Mouse (Mus musculus) Muller cell, postnatal 12 days (primary cell): Measurements from ENCODE around the gene Ppp1r16b.
A peak's percentile ranks its signal among the peaks of the same experiment; 100 is the strongest.

Experiments
- DNase-seq: peaks from one replicate; pipeline ENCODE4 v3.0.0-alpha.2; 2015; ENCODE audit errors: inconsistent ontology term

Gene Ppp1r16b

GRCm38 (mm10) chr2:158689640-158690039, 24.4 kb downstream of the Ppp1r16b start:
- no peak for DNase-seq

GRCm38 (mm10) chr2:158690116-158690515, 24.9 kb downstream of the Ppp1r16b start:
- DNase-seq: no peak

GRCm38 (mm10) chr2:158692191-158692590, 27.0 kb downstream of the Ppp1r16b start:
- no peak for DNase-seq

- DNase-seq: no peak
These were observed 30.6 kb downstream of the Ppp1r16b start for GRCm38 (mm10) chr2:158695811-158696210.

- no peak for DNase-seq
These were observed 31.3 kb downstream of the Ppp1r16b start for GRCm38 (mm10) chr2:158696451-158696850.

DNA sequence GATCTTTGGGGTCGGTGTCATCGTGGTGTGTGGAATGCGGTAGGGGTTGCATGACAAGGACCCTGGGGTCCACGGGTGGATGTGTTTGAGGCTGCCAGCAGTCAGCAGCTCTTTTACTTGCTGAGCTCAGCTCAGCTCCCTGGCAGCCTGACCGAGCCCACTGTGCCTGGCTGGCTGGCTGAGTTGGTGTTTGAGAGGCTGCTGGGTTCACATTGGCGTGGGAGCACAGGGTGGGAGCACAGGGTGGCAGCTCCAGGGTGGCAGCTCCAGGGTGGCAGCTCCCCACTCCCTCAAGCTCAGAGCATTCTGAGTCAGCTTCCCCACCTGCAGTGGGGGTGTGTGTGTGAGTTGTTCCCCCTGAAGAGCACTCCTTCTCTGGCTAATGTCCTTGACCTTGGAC, 34.7 kb downstream of the Ppp1r16b start:
- DNase-seq: no peak

DNA sequence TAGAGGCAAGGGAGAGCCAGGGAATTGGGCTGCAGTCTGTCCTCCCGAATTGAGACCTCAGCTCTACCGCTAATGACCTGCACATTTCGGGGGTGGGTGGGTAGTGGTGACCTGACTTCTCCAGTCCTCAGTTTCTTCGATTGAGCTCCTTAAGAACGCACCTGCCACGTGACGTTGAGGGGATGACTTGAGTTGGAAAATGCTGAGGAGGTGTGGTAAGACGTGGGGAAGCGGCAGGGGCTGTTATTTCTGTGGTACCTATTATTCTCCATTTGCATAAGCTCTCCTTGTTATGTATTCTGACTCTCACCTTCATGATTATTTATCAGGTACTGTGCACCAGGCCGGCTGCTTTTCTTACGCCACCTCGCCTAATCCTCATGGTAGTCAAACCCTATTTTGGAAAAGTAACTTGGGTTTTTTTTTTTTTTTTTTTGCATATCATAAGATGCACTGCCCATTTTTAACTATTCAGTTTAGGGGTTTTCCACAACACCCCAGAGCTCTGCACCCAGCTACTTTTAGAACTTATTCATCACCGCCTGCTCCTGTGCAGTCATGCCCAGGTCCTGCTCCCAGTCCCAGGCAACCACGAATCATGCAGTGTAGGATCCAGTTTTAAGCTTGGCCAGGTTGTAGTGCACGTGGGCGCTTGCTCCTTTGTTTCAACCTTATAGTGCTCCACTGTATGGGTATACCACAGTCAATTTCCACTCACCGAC, 35.5 kb downstream of the Ppp1r16b start:
- DNase-seq: no peak

GRCm38 (mm10) chr2:158701505-158701904, 36.3 kb downstream of the Ppp1r16b start:
- DNase-seq: no peak

GRCm38 (mm10) chr2:158702176-158702575, 37.0 kb downstream of the Ppp1r16b start:
- no peak for DNase-seq

DNA sequence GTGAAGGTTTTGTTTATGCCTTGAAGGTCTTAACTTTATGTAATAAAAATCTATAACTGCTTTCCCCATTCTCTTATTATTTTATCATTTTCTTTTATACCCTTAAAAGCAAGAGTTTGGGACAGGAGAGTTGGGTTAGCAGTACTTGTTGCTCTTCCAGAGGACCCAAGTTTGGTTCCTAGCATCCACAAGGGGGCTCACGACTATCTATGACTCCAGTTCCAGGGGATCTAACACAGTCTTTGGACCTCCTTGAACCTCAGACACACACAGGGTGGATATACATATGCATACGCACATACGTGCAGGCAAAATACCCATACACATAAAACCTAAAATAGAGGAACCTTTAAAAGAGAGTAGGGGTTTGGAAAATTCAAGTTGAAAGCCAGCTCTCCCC, 39.5 kb downstream of the Ppp1r16b start:
- DNase-seq: no peak

GRCm38 (mm10) chr2:158705529-158705928, 40.3 kb downstream of the Ppp1r16b start:
- no peak for DNase-seq

DNA sequence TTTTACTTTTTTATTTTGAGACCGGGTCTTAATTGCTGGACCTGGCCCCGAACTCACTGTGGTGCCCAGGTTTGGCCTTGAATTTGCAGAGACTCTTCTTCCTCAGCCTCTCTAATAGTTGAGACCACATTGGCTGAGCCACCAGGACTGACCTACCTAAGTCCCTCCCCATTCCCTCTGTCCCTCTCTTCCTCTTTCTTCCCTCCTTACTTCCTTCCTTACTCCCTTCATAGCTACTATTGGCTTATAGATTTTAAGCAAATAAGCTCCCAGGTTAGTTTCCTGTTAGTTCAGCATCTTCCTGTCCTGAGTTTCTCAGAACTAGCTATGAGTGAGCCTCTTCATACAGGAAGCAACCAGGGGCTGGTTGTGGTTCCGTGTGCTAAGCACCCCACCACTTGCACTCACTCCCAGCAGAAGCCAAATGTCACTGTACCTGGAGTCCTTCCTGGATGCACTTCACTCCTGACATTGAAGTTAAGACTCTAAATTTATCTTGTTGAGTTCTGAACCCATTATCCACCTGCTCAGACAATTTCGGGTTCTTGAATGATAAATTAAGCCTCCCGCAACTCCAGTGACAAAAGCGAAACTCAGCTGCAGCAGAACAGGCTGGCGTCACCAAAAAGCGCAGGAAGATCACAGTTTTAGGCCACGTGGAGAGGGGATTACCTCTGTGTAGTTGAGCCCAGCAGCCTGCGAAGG, 41.7 kb downstream of the Ppp1r16b start:
- no peak for DNase-seq

GRCm38 (mm10) chr2:158708121-158708520, 42.9 kb downstream of the Ppp1r16b start:
- DNase-seq: no peak

- peak; percentile 84 for DNase-seq
These were observed 46.9 kb downstream of the Ppp1r16b start for GRCm38 (mm10) chr2:158711929-158712751.

GRCm38 (mm10) chr2:158714826-158715225, 49.6 kb downstream of the Ppp1r16b start:
- DNase-seq: no peak

DNA sequence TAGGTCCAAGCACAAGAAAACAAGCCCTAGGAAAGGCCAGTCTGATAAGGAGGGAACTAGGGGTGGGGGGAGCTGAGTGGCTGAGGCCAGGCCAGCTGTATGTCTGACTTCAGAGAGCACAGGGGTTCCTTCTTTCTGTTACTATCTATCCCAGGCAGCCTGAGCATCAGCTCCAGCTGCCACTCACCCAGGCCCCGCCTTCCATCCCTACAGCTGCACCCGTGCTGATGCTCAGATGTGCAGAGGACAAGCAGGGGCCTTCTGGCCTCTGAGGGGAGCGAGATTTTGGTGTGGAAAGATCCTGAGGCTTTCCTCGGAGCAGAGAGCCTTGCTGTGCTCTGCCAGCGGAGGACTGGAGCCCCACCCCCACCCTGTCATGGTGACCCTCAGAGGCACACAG, 50.9 kb downstream of the Ppp1r16b start:
- DNase-seq: no peak

GRCm38 (mm10) chr2:158717551-158718418, 52.6 kb downstream of the Ppp1r16b start:
- peak; percentile 70 for DNase-seq

DNA sequence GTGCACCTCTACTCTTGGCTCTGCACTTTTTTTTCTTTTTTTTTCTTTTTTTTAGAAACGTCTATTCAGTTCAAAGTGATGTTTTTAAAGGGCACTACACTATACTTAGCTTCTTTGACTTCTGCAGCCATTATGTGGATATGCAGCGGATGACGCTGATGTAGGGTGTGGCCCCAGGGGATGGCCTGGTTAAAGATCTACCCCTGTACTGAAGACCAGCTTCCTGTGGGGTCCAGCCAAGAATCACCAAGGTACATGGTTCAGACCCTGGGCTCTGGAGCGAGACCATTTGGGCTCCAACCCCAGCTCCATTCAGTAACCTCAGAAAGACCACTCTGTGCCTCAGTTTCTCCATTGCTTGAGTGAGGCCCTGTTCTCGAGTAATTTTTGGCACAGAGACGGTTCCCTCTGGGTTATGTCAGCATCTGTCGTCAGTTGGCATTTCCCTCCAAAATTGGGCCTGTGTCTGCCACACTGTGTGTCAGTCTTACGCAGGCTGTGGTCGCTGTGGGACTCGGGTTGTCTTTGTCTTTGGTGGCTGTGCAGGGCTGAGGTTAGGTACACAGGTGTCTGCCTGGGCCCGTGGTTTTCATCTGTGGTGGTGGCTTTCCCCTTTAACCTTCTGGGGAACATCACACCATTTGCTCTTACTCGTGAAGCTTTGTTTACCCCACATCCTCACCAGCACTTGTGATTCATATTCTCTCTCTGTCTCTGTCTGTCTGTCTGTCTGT, 53.8 kb downstream of the Ppp1r16b start:
- no peak for DNase-seq

GRCm38 (mm10) chr2:158720715-158721370, 55.6 kb downstream of the Ppp1r16b start:
- DNase-seq: no peak

GRCm38 (mm10) chr2:158721481-158721880, 56.3 kb downstream of the Ppp1r16b start:
- no peak for DNase-seq
